Mouse (Mus musculus) brain, embryonic 14.5 days (tissue): Measurements from ENCODE around the gene Zgrf1. TPM values are rescaled to one million over a fixed set of nuclear protein-coding genes. Genes with fewer than 3 reads are reported as not detected.

ENCODE experiments used
- DNase-seq: peaks from one replicate; pipeline ENCODE4 v3.0.0-alpha.2; 2011; ENCODE audit warnings: low read depth
- CTCF ChIP-seq: fragments of 200-500 bp; IDR thresholded peaks from 2 replicates; pipeline ENCODE4 v1.5.1; 2012; ENCODE audit warnings: inconsistent platforms, mild to moderate bottlenecking, moderate library complexity, borderline replicate concordance; ENCODE audit not compliant: insufficient read depth, insufficient read length; ENCODE audit errors: extremely low read depth
- POLR2A ChIP-seq: fragments of 200-500 bp; IDR thresholded peaks from 2 replicates; pipeline ENCODE4 v1.6.1; 2012; ENCODE audit warnings: mild to moderate bottlenecking, inconsistent platforms, borderline replicate concordance; ENCODE audit not compliant: poor library complexity, insufficient read depth, insufficient read length, severe bottlenecking; ENCODE audit errors: extremely low read depth
- polyA plus RNA-seq: library from polyadenylated mRNA; depleted of rRNA; stranded (reverse); fragments of >200 nt; gene quantifications from 2 replicates; pipeline ENCODE4 v1.2.3, GENCODE M21; 2012

Zgrf1 gene
- polyA plus RNA-seq, 1 experiment: 7.0 TPM

GRCm38 (mm10) chr3:127630735-127631372 lies 77.6 kb downstream of the Zgrf1 start:
- peak; percentile 67 for DNase-seq
- TF ChIP-seq POLR2A (no peak), CTCF (no peak)

- DNase-seq: peak; percentile 79
- TF ChIP-seq CTCF: no peak
- no peak for TF ChIP-seq POLR2A
These were observed 78.3 kb downstream of the Zgrf1 start for GRCm38 (mm10) chr3:127631582-127631981.

- TF ChIP-seq POLR2A: no peak
- no peak for TF ChIP-seq CTCF
- DNase-seq: peak; percentile 97
These were observed 79.2 kb downstream of the Zgrf1 start for GRCm38 (mm10) chr3:127632531-127632930.

GRCm38 (mm10) chr3:127633080-127634032 lies 80.1 kb downstream of the Zgrf1 start, which contains the start of gene Neurog2:
Neurog2 (plus strand) TSS chr3:127633135.
- TF ChIP-seq POLR2A (peak; percentile 38; the same call in 1 of the 2 replicates), CTCF (no peak)
- no peak for DNase-seq

- TF ChIP-seq POLR2A (no peak), CTCF (peak; percentile 93)
- DNase-seq: peak; percentile 92
These were observed 81.1 kb downstream of the Zgrf1 start for GRCm38 (mm10) chr3:127634101-127634983.

- no peak for DNase-seq
- TF ChIP-seq CTCF: no peak
- TF ChIP-seq POLR2A: no peak
These were observed 81.7 kb downstream of the Zgrf1 start for GRCm38 (mm10) chr3:127634984-127635349.

GRCm38 (mm10) chr3:127639875-127640761 lies 86.8 kb downstream of the Zgrf1 start:
- peak; percentile 91 for DNase-seq
- no peak for TF ChIP-seq POLR2A
- TF ChIP-seq CTCF: peak; percentile 77

GRCm38 (mm10) chr3:127640762-127641700 lies 87.7 kb downstream of the Zgrf1 start:
- DNase-seq: peak; percentile 41
- TF ChIP-seq POLR2A (no peak), CTCF (no peak)

GRCm38 (mm10) chr3:127642211-127642610 lies 88.9 kb downstream of the Zgrf1 start:
- no peak for TF ChIP-seq POLR2A
- TF ChIP-seq CTCF: no peak
- DNase-seq: peak; percentile 69
